Mouse (Mus musculus) ES-CJ7 (cell line): Measurements from ENCODE around the gene Herc4.

Experiments
- DNase-seq: peaks from one replicate; pipeline ENCODE4 v3.0.0; 2011; ENCODE audit warnings: low read depth, low spot score

The Herc4 gene

DNA sequence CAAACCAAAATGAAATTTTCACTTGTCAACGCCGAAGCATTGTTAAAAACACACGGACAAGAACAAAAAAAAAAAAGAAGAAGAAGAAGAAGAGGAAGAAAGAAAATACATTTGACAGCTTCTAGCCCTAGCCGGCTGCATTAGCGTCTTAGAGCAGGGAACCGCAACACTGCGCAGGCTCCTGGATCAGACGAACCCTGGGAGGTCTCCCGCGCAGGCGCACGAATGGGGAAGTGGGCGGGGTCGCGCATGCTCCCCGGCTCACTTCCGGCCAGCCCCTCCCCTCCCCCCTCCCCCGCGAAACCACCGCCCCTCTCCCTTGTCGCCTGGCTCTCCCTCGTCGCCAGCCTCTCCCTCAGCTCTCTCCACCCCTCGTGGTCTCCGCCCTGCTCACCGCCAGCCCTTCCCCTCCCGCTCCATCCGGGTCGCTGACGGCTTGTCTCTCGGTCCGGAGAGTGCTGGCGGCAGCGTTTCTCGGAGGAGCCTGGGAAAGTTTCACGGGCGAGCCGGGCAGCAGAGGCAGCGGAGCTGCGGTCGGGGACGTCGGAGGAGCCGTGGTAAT lies at the start of gene Herc4:
TSS of gene Herc4 (plus strand) at position 318 of the 562 bp plus-strand sequence.
- DNase-seq = peak; percentile 95

DNA sequence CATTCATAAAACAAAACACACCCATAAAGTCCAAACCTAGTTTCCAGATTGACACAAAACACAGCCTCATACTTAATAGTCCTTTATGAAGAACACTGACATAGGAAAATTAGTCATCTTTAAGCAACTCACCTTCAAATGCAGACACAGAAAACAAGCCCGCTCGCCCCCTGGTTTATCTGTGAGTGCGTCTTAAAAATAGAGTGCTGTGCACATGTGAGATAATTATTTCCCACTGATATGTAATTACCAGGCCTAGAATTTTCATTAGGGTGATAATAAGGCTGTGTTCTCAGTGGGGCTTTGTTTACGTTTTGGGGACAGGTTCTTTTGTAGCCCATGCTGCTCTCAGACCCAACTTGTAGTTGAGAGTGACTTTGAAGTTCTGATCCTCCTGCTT lies 44.6 kb upstream of the Herc4 start:
- DNase-seq = no peak

DNA sequence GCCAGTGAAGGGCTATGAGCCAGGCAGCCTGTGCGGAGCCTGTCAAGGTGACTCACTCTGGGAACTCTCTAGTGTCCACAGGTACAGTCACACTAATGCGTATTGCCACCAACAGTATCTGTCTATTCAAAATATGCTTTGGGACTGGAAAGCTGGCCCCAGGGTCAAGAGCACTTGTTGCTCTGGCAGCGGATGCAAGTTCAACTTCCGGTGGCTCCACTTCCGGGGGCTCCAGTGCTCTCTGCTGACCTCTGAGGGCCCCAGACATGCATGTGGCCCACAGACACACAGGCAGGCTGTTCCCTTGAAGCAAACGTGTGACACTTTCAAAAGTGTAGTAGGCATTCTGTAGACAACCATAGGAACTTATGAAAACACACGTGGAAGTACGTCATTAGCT lies 42.1 kb upstream of the Herc4 start:
- DNase-seq = peak; percentile 19

DNA sequence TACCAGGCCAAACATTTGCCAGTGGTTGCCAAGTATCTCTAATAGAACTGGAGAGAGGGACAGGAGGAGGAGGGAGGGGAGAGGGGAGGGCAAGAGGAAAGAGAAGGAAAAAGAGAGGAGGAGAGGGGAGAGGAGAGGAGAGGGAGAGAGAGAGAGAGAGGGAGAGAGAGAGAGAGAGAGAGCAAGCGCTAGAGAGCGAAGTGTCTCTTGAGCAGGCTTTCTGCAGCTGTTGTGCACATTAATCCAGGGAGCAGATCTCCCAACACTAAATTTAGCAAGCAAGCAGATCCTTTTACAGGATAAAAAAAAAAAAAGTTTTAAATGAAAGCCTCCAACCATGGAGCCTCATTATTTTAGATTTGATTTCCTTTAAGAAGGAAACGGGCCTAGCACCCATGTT lies 40.6 kb upstream of the Herc4 start:
- no peak for DNase-seq

DNA sequence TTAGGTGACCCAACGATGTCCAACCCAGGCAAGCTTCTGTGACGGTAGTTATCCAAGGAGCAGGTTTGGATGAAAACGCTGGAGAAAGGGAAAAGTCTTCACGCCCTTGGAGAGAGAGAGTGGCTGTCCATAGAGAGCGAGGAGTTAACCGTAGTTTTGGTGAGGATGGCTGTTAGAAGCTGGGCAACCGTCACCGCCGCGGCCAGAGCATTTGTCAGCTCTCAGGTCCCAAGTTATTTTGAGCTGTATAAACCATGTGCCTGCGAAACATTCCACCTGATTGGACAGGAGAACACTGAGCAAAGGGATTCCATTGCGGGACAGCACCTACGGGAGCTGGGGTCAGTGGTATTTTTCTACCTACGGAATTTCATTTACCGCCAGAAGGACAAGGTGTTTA lies 39.9 kb upstream of the Herc4 start, which contains the start of gene Mypn:
TSS of gene Mypn (minus strand) at position 225 of the 400 bp plus-strand sequence.
- no peak for DNase-seq

DNA sequence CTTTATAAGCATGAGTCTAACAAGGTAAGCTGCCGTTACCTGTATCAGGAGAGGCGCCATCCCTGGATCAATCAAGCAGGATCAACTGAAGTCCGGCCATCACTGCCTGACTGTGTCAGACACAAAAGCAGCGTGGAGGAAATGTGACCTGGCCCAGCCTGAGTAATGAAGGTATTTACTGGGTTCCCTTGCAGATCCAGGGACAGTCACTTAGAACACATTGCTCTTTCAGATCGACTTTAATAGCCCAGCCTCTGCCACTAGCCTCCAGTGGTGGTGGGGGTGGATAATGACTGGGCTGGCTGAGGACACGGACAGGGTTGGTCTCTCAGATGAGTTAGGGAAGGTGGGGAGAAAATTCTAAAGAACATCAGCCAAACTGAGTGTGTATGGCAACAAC lies 34.7 kb upstream of the Herc4 start:
- DNase-seq = no peak

DNA sequence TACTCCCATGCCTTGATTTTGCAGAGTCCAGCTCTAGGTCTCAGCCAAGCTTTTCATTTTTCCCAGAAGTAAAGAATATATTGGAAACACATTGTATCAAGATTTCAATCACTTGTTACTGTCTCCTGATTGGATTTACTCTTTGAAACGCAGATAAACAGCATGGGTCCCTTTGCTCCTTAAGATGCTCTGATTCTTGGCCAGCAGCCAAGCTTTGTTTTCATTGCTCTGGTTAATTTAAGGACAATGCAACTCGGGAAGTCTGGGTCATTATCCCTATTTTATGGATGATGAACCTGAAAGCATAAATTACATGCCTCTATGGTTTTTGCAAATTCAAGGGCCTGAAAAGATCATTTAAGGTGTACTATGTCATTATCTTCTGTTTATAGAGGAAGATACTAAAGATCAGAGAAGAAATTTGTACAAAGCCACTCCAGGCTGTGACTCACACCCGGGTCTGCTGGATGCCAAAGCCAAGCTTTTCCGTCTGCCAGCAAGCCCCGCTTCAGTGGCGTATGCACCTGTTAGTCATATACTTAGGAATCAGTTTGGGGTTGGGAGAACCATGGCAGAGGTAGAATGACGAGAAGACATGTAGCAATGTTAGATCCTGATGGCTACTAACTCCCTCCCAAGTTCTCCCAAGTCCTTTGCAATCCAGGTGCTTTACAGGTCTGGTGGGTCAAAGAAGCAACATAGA lies 22.4 kb upstream of the Herc4 start:
- DNase-seq = no peak

DNA sequence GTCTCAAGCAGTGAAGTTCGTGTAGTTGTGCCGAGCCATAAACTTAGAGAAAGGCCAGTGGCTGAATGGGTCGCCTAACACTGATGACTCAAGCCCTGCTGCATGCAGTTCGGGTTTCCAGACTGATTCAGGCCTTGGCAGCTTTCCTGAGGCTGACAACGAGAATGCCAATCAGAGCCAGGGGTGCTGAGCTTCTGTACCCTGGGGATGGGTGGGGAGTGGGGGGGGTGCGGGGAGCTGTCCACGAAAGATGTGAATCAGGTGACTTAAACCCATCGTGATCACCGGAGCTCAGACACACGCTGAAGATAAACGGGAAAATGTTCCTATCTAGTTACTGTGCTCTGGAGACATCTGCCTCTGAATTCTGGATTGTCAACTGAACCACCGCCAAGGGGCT lies 19.3 kb upstream of the Herc4 start:
- no peak for DNase-seq

DNA sequence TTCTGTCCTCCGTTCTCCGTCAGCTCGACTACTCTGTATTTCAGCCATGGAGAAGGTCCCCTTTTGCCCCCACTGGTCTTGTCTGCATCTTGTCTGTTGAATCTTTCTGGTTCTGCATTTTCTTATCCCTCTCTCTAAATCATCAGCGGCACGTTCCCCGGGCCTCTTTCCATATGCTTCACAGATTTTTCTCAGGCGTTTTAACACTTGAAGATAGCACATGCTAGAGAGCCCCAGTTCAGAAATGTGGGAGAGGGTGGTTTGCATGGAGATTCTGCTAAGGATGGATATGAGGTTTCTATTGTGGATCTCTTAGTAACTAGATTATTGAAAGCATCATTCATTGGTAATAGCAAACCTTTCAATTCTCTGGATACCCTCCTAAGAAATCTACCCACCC lies 13.3 kb upstream of the Herc4 start:
- DNase-seq = no peak

DNA sequence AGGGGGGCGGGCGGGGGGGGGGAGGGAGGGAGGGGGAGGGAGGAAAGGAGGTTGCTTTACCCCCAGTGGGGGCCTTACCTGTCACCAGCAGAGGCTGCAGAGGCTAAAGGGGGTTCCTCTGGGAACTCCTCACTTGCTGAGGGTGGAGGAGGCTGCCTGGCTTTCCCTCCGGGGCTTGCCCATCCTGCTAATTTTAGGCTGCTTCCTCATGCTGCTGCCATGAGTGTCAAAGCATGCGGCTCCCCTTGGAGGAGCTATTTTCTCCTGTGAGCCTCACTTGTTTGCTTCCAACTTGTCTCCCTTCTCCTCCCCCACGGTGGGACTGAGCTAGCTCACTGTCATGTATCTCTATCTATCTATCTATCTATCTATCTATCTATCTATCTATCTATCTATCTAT lies 12.8 kb upstream of the Herc4 start:
- no peak for DNase-seq

DNA sequence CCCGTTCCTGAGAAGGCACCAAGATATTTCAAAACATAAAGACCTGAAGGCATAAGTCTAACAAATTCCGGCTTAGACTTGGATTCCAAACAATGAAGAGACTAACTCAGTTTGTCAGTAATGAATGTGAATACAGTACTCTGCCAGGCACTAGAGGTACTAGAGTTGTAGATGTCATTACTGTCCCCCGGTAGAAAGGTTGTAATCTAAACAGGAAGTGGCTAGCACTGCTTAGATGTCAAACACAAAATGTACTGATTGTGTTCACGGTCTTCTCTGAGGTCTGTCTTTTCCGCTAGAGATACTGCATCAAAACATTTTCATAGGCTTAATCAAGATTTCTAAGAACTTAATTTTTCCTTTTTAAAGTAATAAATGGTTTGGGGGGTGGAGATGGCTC lies 12.0 kb upstream of the Herc4 start:
- DNase-seq = no peak

DNA sequence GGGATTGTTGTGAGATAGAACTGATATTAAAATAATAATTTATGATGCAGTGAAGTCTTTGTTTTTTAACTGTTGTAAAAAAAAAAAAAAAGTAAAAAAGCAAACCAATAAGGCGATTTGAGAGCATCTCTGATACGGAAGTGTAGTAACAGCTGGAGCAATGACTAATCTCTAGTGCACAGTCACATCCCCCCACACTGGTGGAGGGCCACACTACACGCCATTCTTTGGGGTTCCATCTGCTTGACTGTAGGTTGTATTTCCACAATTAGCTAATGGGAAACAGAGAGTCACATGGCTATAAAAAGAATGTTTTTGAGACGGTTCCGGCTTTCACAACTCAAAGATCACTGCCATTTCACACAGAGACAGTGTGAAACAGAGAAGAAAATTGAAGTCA lies 9.5 kb upstream of the Herc4 start:
- DNase-seq = no peak

DNA sequence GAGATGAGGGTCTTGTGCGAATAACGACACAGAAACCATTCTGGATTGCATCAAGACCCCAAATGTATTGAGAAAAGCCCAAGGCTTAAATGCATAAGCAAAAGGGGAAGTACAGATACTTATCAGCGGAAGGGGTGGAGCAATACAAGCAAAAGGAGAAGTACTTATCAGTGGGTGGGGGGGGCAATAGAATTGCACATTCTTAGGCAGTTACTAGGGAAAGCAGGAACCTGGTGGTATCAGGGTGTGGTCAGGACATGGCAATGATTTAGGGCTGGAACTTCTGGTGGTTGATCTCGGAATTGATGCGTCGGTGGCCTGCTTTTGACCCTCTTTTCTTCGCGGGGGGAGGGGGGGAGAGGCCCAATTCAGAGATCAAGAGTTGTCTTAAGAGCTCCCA lies 7.7 kb upstream of the Herc4 start:
- DNase-seq = peak; percentile 58

DNA sequence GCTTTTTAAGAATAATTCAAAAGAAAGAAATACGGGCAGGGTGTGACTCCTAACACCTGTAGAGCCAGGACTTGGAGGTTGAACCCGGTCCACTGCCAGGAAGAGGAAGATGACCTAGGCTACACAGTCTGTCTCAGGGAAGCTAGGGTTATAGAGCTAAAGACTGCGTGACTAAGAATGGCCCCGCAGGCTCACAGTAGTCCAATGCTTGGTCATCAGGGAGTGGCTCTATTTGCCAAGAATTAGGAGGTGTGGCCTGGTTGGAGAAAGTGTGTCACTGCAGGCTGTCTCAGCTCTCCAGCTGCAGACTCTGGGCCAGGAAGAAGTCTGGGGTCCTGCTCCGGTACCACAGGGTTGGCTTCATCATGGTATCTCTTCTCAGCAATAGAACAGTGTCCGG lies 6.9 kb upstream of the Herc4 start:
- peak; percentile 76 for DNase-seq

DNA sequence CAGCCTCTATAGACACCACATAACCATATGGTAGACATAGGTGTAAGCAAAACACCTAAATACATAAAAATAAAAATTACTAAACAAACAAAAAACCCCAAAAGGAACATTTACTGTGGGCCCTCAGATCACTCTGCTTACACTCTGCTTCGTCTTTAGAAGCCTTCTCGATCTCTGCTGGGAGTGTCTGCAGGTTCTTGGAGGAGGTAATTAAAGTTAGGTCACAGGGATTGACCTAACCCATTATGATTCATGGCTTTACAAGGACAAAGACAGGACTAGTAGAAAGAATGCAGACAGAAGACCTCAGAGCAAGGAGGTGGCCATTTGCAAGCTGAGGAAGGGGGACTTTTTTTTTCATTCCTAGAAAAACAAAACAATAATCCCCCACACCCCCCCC lies 6.4 kb upstream of the Herc4 start:
- peak; percentile 88 for DNase-seq

DNA sequence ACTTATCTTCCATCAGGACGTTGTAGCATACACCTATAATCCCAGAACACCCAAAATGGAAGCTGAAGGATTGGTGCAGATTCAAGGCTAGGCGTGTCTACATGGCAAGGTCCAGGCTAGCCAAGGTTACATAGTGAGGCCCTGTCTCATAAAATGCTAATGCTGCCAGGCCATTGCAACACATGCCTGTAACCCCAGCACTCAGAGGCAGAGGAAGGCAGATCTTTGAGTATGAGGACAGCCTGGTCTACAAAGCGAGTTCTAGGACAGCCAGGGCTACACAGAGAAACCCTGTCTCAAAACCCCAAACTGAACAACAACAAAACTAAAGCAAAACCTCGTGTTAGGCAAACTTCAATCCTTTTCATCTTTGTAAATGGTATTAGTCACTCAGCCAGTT lies 5.5 kb upstream of the Herc4 start:
- peak; percentile 19 for DNase-seq

DNA sequence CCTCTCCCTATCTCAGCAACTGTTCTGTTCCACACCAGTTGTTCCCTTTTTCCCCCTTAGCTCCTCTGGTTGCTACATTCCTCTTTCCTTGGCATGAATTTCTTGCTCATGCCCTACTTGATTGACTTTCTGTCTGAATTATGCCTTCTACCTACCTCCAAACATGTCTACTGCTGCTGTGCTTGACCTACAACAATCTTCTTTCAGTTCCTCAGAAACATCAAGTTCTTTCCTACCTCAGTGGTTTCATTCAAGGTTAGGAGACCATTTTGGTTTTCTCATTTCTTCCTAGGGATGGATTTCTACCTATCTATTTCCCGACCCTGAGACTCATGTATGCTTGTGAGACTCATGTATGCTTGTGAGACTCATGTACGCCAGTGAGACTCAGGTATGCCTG lies 3.8 kb upstream of the Herc4 start:
- no peak for DNase-seq

DNA sequence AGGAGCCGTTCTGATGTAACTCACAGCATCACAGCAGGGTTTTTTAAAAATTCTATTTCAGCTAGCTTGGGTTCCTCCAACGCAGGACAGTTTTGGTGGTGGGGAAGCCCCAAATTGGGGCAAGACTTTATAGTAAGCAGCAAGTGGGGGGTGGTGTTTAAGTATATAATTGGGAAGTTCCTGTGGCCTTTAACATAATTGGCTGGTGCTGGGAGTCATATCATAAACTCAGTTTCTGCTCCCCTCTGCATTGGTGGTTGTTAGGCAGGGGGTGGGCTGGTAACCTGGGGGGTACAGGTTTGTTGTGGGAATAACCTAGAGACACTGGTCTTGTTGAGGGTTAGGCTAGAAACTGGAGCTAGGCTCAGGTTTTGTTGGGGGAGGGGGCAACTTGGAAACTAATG lies 2.7 kb upstream of the Herc4 start:
- no peak for DNase-seq

DNA sequence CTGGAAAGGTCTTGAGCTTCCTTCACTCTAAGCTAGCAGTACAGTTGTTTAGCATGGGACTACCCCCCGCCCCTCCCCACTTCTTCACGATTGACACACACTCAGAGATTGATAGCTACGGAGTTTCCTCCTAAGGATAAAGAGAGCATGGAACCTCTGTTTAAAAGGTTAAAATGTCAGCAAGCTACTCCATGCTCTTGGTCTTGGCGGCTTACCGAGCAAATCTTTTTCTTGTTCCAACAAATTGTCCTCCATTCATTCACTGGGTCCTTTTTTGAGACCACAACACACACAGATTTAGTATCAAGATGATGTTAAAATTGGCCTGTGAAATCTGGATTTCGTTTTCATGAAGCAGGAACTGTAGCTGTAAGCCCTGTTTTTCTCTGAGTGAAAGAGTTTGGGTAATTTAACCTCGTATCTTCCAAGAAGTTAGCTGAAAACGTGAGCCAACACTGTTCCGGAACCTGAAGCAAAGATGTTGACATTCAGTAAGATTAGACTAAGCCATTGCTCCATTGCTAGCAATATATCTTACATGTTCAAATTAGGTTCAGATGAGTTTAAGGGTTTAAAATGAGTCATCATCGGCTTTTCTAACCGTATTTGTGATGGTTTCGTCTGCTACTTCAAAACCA lies 693 bp upstream of the Herc4 start:
- DNase-seq = no peak

DNA sequence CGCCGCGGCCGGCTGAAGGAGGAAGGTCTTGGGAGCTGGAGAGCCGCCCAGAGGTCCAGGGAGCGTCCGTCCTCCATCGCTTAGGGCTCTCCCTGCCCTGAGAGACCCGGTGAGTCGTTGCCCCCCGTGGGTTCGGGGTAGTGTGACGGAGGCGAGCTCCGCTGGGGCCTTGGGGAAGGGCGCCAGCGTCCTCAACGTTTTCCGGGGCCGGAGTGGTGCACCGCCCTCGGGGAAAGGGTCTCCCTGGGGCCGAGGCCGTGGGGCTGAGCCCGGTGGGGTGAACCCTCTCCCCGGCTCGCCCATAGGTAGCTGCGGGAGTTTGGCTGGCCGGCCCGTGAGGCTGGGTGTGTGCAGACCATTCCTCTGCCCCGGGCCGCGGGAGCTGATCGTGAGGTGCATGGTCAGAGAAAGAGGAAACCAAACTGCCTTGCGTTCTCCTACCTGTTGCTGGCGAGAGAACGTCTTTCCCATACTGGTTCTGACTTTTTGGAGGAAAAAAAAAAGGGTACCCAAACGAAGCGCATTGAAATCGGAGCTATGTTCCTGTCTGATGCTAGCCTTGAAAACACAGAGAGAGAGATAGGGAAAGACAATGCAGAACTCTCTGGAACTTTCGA lies 553 bp downstream of the Herc4 start:
- peak; percentile 19 for DNase-seq

DNA sequence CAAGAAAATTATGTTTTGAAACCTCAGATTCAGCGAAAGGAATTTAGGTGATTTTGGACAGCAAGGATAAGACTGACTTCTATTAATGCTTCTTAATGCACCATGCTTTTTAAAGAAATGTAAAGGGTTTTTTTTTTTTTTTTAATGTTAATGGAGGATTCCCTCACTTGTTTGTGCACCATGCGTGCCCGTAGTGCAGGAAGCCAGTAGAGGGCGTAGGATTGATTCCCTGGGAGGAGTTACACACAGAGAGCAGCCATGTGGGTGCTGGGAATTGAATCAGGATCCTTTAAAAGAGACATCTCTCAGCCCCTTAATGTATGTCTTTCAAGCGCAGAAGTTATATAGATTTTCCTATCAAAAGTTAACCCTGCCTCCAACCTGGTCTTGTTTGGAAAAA lies 1.1 kb downstream of the Herc4 start:
- DNase-seq = peak; percentile 92

DNA sequence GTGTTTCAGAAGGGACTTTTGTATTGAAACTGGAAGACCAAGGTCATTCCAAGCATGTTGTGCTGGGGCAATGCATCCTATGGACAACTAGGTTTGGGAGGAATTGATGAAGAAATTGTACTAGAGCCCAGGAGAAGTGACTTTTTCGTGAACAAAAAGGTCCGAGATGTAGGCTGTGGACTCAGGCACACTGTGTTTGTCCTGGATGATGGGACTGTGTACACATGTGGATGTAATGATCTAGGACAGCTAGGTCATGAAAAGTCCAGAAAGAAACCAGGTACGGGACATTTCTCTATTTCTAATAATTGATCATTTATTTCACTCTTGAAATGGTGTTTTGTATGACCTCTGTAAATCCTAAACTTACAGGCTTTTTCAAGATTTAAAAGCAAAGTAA lies 2.2 kb downstream of the Herc4 start:
- no peak for DNase-seq

DNA sequence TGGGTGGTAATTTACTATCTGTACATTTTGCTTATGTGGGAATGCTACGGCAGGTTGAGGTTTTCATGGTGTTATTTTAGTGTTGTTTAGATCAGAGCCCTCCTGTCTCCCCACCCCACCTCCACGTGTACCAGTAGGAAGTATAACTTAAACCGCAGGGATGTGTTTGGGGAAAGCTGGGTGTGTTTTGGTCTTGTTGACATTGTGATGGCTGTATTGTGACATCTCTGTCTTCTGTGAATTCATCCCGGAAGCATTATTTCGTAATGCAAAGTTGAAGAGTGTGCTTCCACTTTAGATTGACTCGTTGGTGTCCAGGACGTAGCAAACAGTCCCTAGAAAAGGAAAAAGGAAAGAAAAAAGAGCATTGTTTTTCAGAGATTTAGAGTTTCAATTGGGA lies 3.8 kb downstream of the Herc4 start:
- no peak for DNase-seq
